Mouse (Mus musculus) layer of hippocampus, adult 9-10 months (tissue): Measurements from ENCODE around the gene Ppm1g.

Experiments used
- DNase-seq: peaks from one replicate; pipeline ENCODE4 v3.0.0; 2022; ENCODE audit warnings: low spot score

The Ppm1g gene

GRCm38 (mm10) chr5:31192045-31192938, 28.2 kb downstream of the Ppm1g start:
- DNase-seq, result no peak

GRCm38 (mm10) chr5:31190201-31190600, 30.3 kb downstream of the Ppm1g start:
- DNase-seq, result no peak

GRCm38 (mm10) chr5:31188223-31188840, 32.2 kb downstream of the Ppm1g start:
- no peak for DNase-seq

- DNase-seq, result no peak
These were observed 36.8 kb downstream of the Ppm1g start for GRCm38 (mm10) chr5:31183678-31184077.

GRCm38 (mm10) chr5:31181183-31181770, 39.2 kb downstream of the Ppm1g start:
- DNase-seq, result no peak

- peak; percentile 92 for DNase-seq
These were observed 40.5 kb downstream of the Ppm1g start, which contains the start of the genes Gm29609 and Gtf3c2 for GRCm38 (mm10) chr5:31179766-31180630. Gene Gm29609 (minus strand): TSS chr5:31179911. Gene Gtf3c2 (minus strand): TSS chr5:31180144.

GRCm38 (mm10) chr5:31179301-31179765, 41.2 kb downstream of the Ppm1g start:
- DNase-seq, result no peak

- no peak for DNase-seq
These were observed 51.9 kb downstream of the Ppm1g start for GRCm38 (mm10) chr5:31168630-31169029.

GRCm38 (mm10) chr5:31164878-31165277, 55.6 kb downstream of the Ppm1g start:
- no peak for DNase-seq

- no peak for DNase-seq
These were observed 58.0 kb downstream of the Ppm1g start for GRCm38 (mm10) chr5:31162462-31162861.

- DNase-seq, result peak; percentile 66
These were observed 66.3 kb downstream of the Ppm1g start, which contains the start of gene Mpv17 for GRCm38 (mm10) chr5:31154152-31154553. Gene Mpv17 (minus strand): TSS chr5:31154251.

- DNase-seq, result no peak
These were observed 66.9 kb downstream of the Ppm1g start for GRCm38 (mm10) chr5:31153516-31154151.
